Mouse (Mus musculus) kidney, postnatal 14 days (tissue): ENCODE results near the gene Inip.

Experiments used
- DNase-seq: peaks from one replicate; pipeline ENCODE4 v3.0.0; 2022; ENCODE audit warnings: mixed read lengths

Inip gene

GRCm38 (mm10) chr4:59801489-59801888 lies at the start of gene Inip:
TSS of gene Inip (minus strand) at chr4:59801589.
- no peak for DNase-seq

GRCm38 (mm10) chr4:59850181-59850580 lies 48.8 kb upstream of the Inip start:
- DNase-seq, result peak; percentile 76

- DNase-seq, result no peak
These were observed 46.1 kb upstream of the Inip start for GRCm38 (mm10) chr4:59847447-59847846.

GRCm38 (mm10) chr4:59845245-59845637 lies 43.9 kb upstream of the Inip start:
- peak; percentile 30 for DNase-seq

GRCm38 (mm10) chr4:59844460-59845244 lies 43.3 kb upstream of the Inip start:
- DNase-seq, result peak; percentile 37

DNA sequence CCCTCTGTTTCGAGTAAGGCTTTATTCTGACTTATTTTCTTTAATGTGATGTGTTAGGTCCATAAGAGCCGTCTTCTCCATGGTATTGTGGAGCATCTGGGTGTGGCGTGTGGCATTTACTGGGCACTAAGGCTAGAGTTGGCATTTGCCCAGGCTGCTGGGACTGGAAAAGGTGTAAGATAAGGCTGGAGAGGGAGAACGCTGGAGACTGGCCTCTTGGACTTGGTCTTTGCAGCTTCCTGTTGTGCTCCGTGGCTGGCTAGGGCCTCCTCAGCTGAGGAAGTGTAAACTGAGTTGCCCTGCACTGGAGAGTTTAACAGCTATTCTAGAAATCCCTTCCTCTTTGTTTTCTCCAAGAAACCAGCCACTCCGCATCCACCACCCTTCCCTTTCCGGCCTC lies 36.3 kb upstream of the Inip start:
- DNase-seq, result peak; percentile 30

- DNase-seq, result no peak
These were observed 31.4 kb upstream of the Inip start for GRCm38 (mm10) chr4:59832810-59833209.

DNA sequence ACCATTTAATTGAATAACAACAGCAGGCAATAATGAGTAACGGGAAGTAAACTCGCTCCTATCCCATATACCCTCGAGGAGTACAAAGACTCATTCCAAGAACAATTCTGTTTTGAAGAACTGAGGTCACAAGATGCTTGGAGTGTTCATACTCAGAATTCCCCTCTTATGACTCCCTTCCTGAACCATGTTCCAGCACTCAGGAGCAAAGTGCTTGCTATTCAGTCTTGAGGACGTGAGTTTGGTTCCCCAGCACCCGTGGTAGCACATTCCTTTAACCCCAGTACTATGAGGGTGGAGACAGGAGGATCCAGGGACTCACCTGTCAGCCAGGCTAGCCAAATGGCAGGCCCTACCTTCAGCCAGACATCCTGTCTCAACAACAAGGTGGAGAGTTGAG lies 29.6 kb upstream of the Inip start:
- DNase-seq, result no peak

GRCm38 (mm10) chr4:59829072-59829471 lies 27.7 kb upstream of the Inip start:
- DNase-seq, result no peak

DNA sequence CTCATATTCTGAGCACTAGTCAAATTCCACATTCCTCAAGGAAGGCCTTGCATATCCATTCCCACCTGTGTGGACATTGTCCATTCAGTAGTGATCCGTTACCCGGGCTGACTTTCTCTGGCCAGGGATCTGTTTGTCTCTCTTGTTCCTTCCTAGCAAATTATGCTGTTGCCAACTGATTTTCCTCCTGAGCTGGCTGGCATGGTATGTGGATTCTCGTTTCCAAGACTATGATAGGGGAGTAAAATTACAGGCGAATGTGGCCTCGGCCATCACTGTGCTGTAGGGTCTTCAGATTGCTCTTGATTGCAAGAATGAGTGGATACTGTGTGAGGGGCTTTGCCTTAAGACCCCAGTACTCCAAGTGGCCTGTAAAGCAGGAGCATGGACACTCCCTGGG lies 25.0 kb upstream of the Inip start:
- no peak for DNase-seq

GRCm38 (mm10) chr4:59825634-59826033 lies 24.2 kb upstream of the Inip start:
- no peak for DNase-seq

GRCm38 (mm10) chr4:59824860-59825259 lies 23.5 kb upstream of the Inip start:
- no peak for DNase-seq

- peak; percentile 44 for DNase-seq
These were observed 22.1 kb upstream of the Inip start for GRCm38 (mm10) chr4:59823470-59823869.

GRCm38 (mm10) chr4:59822119-59822518 lies 20.7 kb upstream of the Inip start:
- DNase-seq, result peak; percentile 29

- DNase-seq, result no peak
These were observed 20.1 kb upstream of the Inip start for GRCm38 (mm10) chr4:59821516-59821915.

- DNase-seq, result peak; percentile 33
These were observed 18.2 kb upstream of the Inip start for GRCm38 (mm10) chr4:59819477-59820022.

- DNase-seq, result peak; percentile 63
These were observed 17.7 kb upstream of the Inip start for GRCm38 (mm10) chr4:59819054-59819472.

DNA sequence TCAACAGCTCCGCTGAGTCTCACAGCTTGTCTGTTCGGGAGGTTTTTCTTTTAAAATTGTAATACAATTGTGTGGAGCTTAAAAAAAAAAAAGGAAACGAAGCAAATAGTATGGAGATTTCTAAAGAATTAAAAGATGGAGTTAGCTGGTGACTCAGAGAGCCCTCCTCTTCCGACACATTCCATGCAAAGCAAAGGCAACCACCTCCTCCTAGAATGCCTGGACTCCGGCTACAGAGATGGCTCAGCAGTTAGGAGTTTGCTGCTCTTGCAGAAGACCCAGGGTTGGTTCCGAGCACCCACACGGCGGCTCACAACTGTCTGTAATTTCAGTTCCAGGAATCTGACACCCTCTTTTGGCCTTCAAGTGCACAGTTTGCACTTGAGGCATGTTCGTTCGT lies 17.1 kb upstream of the Inip start:
- DNase-seq, result no peak

DNA sequence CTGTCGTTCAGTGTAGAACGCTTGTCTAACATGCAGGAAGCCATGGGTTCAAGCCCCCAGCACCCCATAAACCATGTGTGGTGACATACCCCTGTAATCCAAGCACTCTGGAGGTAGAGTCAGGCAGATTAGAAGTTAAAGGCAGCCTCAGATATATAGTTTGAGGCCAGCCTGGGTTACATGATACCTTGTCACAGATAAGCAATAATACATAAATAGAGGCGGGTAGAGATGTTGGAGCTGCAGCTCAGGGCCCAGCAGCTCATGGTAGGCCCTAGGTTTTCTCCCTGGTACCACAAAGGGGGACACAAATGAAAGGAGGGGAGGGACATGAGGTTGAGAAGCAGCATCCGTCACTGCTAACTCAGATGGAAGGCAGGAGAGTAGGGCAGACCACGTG lies 16.4 kb upstream of the Inip start:
- no peak for DNase-seq

- no peak for DNase-seq
These were observed 15.1 kb upstream of the Inip start for GRCm38 (mm10) chr4:59816477-59816876.

DNA sequence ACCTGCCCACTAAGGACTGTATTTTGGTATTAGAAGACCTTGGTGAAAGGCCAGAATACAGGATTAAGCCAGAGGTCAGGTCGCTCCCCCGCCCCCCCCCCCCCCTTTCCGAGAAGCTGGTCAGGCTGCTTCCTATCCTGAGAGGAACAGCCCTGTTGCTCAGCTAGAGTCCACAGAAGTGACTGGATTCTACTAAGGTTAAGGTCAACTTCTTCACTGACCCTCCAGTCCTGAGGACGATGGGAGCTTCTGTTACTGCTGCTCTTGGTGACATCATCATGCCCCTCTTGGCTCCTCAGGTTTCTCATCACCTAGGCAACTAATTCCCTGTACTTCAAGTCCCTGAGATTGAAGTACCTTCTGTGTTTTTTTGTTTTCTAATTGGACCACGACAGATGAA lies 14.6 kb upstream of the Inip start:
- no peak for DNase-seq

- no peak for DNase-seq
These were observed 13.9 kb upstream of the Inip start for GRCm38 (mm10) chr4:59815121-59815810.

- DNase-seq, result no peak
These were observed 12.7 kb upstream of the Inip start for GRCm38 (mm10) chr4:59814094-59814493.

- no peak for DNase-seq
These were observed 7.0 kb upstream of the Inip start for GRCm38 (mm10) chr4:59808396-59808795.
